Mouse (Mus musculus) intestine, embryonic 16.5 days (tissue): ENCODE measurements around the gene Hoxd12. TPM values are rescaled to one million over a fixed set of nuclear protein-coding genes. Genes with fewer than 3 reads are reported as not detected.

Source experiments
- ATAC-seq: fragments of 200-750 bp; cut with Nextera tagmentation; 2 replicates; pipeline ENCODE4 v1.8.0; 2017; ENCODE audit warnings: moderate TSS enrichment, moderate library complexity
- H3K27ac ChIP-seq: fragments of 300-500 bp; sonication (generic); 2 replicates; pipeline ENCODE4 v1.5.1; 2014; ENCODE audit warnings: mild to moderate bottlenecking, low read length
- H3K27me3 ChIP-seq: fragments of 300-500 bp; sonication (generic); replicated peaks from 2 replicates; pipeline ENCODE4 v1.6.1; 2014; ENCODE audit warnings: low read length, control low read depth, mixed read lengths; ENCODE audit not compliant: control insufficient read depth, insufficient read depth
- H3K36me3 ChIP-seq: fragments of 300-500 bp; sonication (generic); 2 replicates; pipeline ENCODE4 v1.6.1; 2014; ENCODE audit warnings: low read length, control low read depth; ENCODE audit not compliant: control insufficient read depth, insufficient read depth
- H3K4me1 ChIP-seq: fragments of 300-500 bp; sonication (generic); 2 replicates; pipeline ENCODE4 v1.6.1; 2014; ENCODE audit warnings: low read length, control low read depth, mixed read lengths; ENCODE audit not compliant: control insufficient read depth, insufficient read depth
- H3K4me2 ChIP-seq: fragments of 300-500 bp; sonication (generic); 2 replicates; pipeline ENCODE4 v1.6.1; 2014; ENCODE audit warnings: low read depth, low read length, control low read depth
- H3K4me3 ChIP-seq: fragments of 300-500 bp; sonication (generic); 2 replicates; pipeline ENCODE4 v1.5.1; 2014; ENCODE audit warnings: mild to moderate bottlenecking, low read length
- H3K9ac ChIP-seq: fragments of 300-500 bp; sonication (generic); 2 replicates; pipeline ENCODE4 v1.6.1; 2014; ENCODE audit warnings: low read depth, low read length
- H3K9me3 ChIP-seq: fragments of 300-500 bp; sonication (generic); 2 replicates; pipeline ENCODE4 v1.6.1; 2016; ENCODE audit warnings: low read length, control low read depth; ENCODE audit not compliant: control insufficient read depth
- WGBS: fragments of 180-500 bp; shearing (Covaris S2); extraction: QIAGEN DNeasy Blood & Tissue Kit; methylation state at CpG from one replicate; pipeline ENCODE4 v1.1.7; 2014; 5-methylcytosine and 5-hydroxymethylcytosine counted together
- microRNA counts: library from miRNA; unstranded; fragments of <30 nt; microRNA quantifications from one replicate; lab custom pipeline; 2016
- microRNA-seq: library from miRNA; unstranded; fragments of <30 nt; microRNA quantifications from one replicate; pipeline ENCODE4, GENCODE M21; 2016
- polyA plus RNA-seq: library from polyadenylated mRNA; unstranded; fragments of >200 nt; fragmentation: Nextera tagmentation; extraction: Ambion mirVana; gene quantifications from 2 replicates; pipeline ENCODE4 v1.2.1, GENCODE M21; 2015

Hoxd12 gene
- polyA plus RNA-seq, 1 experiment from 2014 or later, result 0.60 TPM

DNA sequence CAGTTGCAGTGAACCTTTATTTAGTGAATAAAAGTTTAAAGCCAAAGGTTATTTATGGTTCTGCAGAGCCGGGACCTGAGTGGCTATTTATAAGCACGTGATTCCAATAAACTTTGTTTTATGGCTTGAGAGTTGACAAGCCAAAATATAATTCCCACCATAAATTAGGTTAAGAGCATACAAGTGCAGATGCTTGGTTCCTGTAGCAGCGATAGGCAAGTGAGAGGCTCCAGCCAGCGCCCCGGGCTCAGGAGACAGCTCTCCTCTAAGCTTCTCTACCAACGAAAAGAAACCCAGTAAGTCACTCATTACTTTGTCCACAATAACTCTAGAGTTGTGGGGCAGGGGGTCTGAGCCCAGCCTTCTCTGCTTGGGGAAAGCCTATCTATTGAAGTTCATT is 47.1 kb downstream of the Hoxd12 start:
- H3K4me1 ChIP-seq, result peaks cover 11% of the 10 kb centered on the region; the same call in 1 of the 2 replicates
- no peak for ATAC-seq
- 5% methylated on average over 6 of the region's 6 CpGs for WGBS
- peaks cover 44% of the 10 kb centered on the region for H3K27me3 ChIP-seq
- H3K27ac ChIP-seq, result no peak overlapping the region
- no peaks in the 10 kb centered on the region for H3K36me3 ChIP-seq
- H3K9ac ChIP-seq, result no peak overlapping the region
- H3K4me3 ChIP-seq, result peak overlapping the region; percentile 3; the same call in 1 of the 2 replicates
- H3K9me3 ChIP-seq, result no peaks in the 10 kb centered on the region
- 0 out of 2 replicates have a peak overlapping the region, but pooled peaks have one; percentile 2 for H3K4me2 ChIP-seq

DNA sequence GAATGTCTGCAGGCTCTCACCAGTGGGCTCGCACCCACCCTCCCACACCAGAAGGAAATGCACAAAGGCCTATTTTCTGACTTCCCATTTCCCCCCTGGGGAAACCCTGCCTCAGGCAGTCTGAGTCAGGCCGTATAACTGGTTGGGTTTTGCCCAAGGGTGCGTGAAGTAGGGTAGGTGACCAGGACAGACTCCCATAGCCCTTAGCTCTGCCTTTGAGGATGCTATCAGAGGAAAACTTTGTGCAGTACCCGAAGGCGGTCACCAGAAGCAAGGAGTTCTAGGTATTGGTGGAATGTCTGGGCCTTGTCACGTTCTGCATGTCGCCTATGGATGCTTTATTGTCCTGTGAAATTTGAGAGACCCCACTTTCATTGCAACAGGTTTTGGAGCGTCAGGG is 48.1 kb downstream of the Hoxd12 start:
- H3K4me1 ChIP-seq, result peaks cover 15% of the 10 kb centered on the region; the same call in 1 of the 2 replicates
- H3K9me3 ChIP-seq, result no peaks in the 10 kb centered on the region
- no peak for ATAC-seq
- H3K27me3 ChIP-seq, result peaks cover 54% of the 10 kb centered on the region
- H3K9ac ChIP-seq, result no peak overlapping the region
- H3K36me3 ChIP-seq, result no peaks in the 10 kb centered on the region
- no peak overlapping the region; the same call in 1 of the 2 replicates for H3K4me2 ChIP-seq
- no peak overlapping the region for H3K27ac ChIP-seq
- WGBS, result 53% methylated on average over 8 of the region's 8 CpGs
- no peak overlapping the region for H3K4me3 ChIP-seq

DNA sequence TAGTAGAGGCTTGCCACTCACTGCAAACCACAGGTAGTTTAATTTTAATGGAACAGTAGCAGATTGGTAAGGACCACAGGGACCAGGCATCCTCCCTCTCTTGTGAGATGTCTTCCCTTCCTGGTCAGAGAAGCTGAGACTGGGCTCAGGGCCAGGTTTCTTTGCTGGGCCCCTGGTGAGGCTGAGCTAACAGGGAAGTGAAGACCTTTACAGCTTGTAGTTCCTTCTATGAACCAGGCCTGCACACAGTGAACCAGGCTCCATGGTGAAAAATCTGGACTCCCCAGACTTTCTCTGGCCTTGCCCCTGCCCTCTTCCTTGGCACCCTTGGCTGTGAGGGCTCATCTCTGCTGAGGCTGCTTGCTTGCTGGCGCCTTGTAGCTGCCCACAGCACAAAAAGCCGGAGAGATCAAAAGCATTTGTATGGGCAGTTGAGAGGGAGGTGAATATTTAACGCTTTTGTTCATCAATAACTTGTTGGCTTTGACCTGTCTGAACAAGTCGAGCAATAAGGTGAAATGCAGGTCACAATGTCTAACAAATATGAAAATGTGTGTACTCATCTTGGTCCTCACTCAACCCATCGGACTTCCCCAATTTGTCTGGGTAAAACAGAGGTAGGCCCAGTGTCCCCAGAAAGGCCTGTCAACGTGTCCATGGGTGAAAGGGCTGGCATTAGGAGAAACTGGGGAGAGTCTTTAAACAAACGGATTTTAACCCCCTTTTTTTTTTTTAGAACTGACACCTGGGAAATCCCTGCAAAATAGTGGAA is 49.6 kb downstream of the Hoxd12 start:
- H3K9me3 ChIP-seq, result no peaks in the 10 kb centered on the region
- peak; percentile 66 for ATAC-seq
- H3K4me2 ChIP-seq, result no peak overlapping the region
- no peak overlapping the region for H3K4me3 ChIP-seq
- H3K9ac ChIP-seq, result no peak overlapping the region
- WGBS, result 45% methylated on average over 7 of the region's 7 CpGs
- H3K4me1 ChIP-seq, result peaks cover 15% of the 10 kb centered on the region; the same call in 1 of the 2 replicates
- peaks cover 66% of the 10 kb centered on the region for H3K27me3 ChIP-seq
- H3K27ac ChIP-seq, result no peak overlapping the region
- no peaks in the 10 kb centered on the region for H3K36me3 ChIP-seq

DNA sequence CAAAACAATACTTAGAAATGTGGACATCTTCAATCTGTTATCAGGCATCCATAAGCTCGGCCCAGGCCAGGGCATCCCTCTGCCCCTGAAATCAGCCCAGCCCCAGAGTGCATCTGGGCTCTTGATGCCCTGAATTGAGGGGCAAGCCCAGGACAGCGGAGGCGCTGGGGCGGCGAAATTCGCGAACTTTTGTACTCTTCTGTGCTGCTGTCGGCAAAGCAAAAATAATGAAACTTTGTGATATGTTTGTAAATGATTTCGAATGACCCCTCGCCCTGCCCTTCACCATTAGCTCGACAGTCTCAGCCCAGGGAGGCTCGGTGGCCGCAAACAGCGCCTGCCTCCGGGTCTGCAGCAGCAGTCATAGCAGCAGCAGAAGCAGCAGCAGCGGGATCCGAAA is 50.4 kb downstream of the Hoxd12 start:
- WGBS, result 48% methylated on average over 17 of the region's 17 CpGs
- peaks cover 15% of the 10 kb centered on the region; the same call in 1 of the 2 replicates for H3K4me1 ChIP-seq
- no peak overlapping the region for H3K4me2 ChIP-seq
- H3K27me3 ChIP-seq, result peaks cover 63% of the 10 kb centered on the region
- H3K9ac ChIP-seq, result no peak overlapping the region
- no peak overlapping the region for H3K27ac ChIP-seq
- no peak overlapping the region for H3K4me3 ChIP-seq
- no peak for ATAC-seq
- H3K36me3 ChIP-seq, result no peaks in the 10 kb centered on the region
- H3K9me3 ChIP-seq, result no peaks in the 10 kb centered on the region

DNA sequence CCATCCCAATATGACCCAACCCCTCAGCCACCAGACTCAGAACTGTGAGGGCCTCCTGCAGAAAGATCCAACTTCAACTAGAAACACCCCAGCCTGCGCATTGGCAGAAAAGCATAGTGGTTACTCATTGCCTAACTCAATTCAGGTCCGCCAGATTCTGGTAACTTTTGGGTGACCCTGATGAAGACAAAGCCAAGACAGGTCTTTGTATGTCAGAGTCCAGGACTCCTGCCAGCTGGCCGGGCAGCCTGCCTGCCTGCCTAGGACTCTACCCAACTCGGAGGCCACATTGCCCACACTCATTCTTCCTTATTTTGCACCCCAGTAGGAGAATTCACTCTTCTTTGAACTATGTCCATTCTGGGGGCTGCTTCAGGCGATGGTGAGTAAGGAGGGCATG is 51.7 kb downstream of the Hoxd12 start, which contains the start of gene Gm28230:
Gene Gm28230 (plus strand): TSS at position 178 of the 400 bp plus-strand sequence.
- Histone ChIP-seq H3K27me3 (peaks cover 68% of the 10 kb centered on the region), H3K4me3 (peak within 1 kb of the TSS; percentile 41), H3K9me3 (no peaks in the 10 kb centered on the region), H3K36me3 (no peaks in the 10 kb centered on the region), H3K4me2 (peak within 1 kb of the TSS; percentile 49), H3K27ac (peak within 1 kb of the TSS; percentile 33; the same call in 1 of the 2 replicates), H3K9ac (peak within 1 kb of the TSS; percentile 56), H3K4me1 (peaks cover 11% of the 10 kb centered on the region; the same call in 1 of the 2 replicates)
- WGBS, result 49% methylated on average over 5 of the region's 5 CpGs
- ATAC-seq, result no peak

DNA sequence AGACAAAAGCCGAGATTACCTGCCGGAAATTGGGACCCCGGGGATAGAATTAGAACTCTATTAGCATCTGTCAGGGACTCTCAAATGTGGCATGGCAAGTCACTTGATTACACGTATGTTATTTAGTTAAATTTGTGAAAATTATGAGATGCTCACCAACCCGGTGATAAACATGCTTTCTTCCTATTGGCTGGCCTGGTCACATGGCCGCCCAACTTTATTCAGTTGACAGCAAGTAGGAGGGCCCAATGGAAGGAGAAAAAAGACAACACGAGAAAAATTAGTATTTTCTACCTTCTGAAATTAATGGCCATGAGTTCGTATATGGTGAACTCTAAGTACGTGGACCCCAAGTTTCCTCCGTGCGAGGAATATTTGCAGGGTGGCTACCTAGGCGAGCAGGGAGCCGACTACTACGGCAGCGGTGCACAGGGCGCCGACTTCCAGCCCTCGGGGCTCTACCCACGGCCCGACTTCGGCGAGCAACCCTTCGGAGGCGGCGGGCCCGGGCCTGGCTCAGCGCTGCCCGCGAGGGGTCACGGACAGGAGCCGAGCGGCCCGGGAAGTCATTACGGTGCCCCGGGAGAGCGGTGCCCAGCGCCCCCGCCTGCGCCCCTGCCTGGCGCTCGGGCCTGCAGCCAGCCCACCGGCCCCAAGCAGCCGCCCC is 52.3 kb downstream of the Hoxd12 start:
- H3K9ac ChIP-seq, result peak overlapping the region; percentile 56
- WGBS, result 17% methylated on average over 43 of the region's 43 CpGs
- H3K27me3 ChIP-seq, result peaks cover 70% of the 10 kb centered on the region
- H3K27ac ChIP-seq, result peak overlapping the region; percentile 33; the same call in 1 of the 2 replicates
- no peaks in the 10 kb centered on the region for H3K36me3 ChIP-seq
- H3K9me3 ChIP-seq, result no peaks in the 10 kb centered on the region
- H3K4me1 ChIP-seq, result peaks cover 11% of the 10 kb centered on the region; the same call in 1 of the 2 replicates
- H3K4me2 ChIP-seq, result peak overlapping the region; percentile 49
- H3K4me3 ChIP-seq, result peak overlapping the region; percentile 41
- ATAC-seq, result no peak

MicroRNA genes within 50 kb of the gene (microRNA counts, 519-probe panel; counts per million panel counts)
- 3,194 counts per million, percentile 82 among the panel's probes with 10 or more counts for microRNA mmu-miR-10b (lab: Ali Mortazavi, UCI)

Small RNAs within 50 kb of the gene (microRNA-seq; reads per million reads assigned to microRNA genes)
- not detected for gene Gm44463
- gene Mir10b, result 23,446 reads per million, percentile 96 among the genes with 10 or more reads in this experiment

Other genes starting within 250 kb of the Hoxd12 start
- 17.9 and 18.4 TPM in 2 replicates for gene Lnpk, start 95.6 kb upstream of the Hoxd12 start, polyA plus RNA-seq
- gene Evx2, start 15.5 kb upstream of the Hoxd12 start, polyA plus RNA-seq, result 0.05 TPM in 1 of 2 replicates, not detected in the other
- 0.18 and 0.32 TPM in 2 replicates for gene Hoxd13, start 6.7 kb upstream of the Hoxd12 start, polyA plus RNA-seq
- gene Hoxd11, start 4.5 kb downstream of the Hoxd12 start, polyA plus RNA-seq, result 0.69 and 1.1 TPM in 2 replicates
- gene Hoxd10, start 16.9 kb downstream of the Hoxd12 start, polyA plus RNA-seq, result 3.7 and 4.4 TPM in 2 replicates
- 1.8 and 2.5 TPM in 2 replicates for gene Hoxd9, start 22.7 kb downstream of the Hoxd12 start, polyA plus RNA-seq
- 3.1 TPM in 2 replicates for gene Hoxd8, start 29.6 kb downstream of the Hoxd12 start, polyA plus RNA-seq
- gene Hoxd3, start 36.9 kb downstream of the Hoxd12 start, polyA plus RNA-seq, result 13.4 and 15.1 TPM in 2 replicates
- gene Hoxd4, start 36.9 kb downstream of the Hoxd12 start, polyA plus RNA-seq, result 0.91 and 0.95 TPM in 2 replicates
- 0.24 TPM in 1 of 2 replicates, not detected in the other for gene Gm28230, start 51.7 kb downstream of the Hoxd12 start, polyA plus RNA-seq
- 0.10 and 0.11 TPM in 2 replicates for gene Hoxd1, start 88.0 kb downstream of the Hoxd12 start, polyA plus RNA-seq
- 102 and 103 TPM in 2 replicates for gene Mtx2, start 150.8 kb downstream of the Hoxd12 start, polyA plus RNA-seq